Mouse (Mus musculus) G1E (cell line): Measurements from ENCODE around the gene Sis.

Experiments used
- CTCF ChIP-seq: IDR thresholded peaks from 2 replicates; pipeline ENCODE4 v1.5.1; 2012; ENCODE audit warnings: low read depth, low read length, inconsistent platforms, mixed read lengths
- GATA1 ChIP-seq: IDR thresholded peaks from 2 replicates; pipeline ENCODE4 v1.6.1; 2012; ENCODE audit warnings: borderline replicate concordance, low read length, inconsistent platforms, mixed read lengths
- GATA2 ChIP-seq: IDR thresholded peaks from 2 replicates; pipeline ENCODE4 v1.6.1; 2012; ENCODE audit warnings: low read depth, low read length, inconsistent platforms, borderline replicate concordance
- POLR2AphosphoS5 ChIP-seq: IDR thresholded peaks from 2 replicates; pipeline ENCODE4 v1.6.1; 2012; ENCODE audit warnings: low read depth, low read length, inconsistent platforms; ENCODE audit not compliant: insufficient replicate concordance
- TAL1 ChIP-seq: conservative IDR thresholded peaks from 2 replicates; pipeline ENCODE4 v1.6.1; 2012; ENCODE audit warnings: low read depth, low read length, inconsistent platforms, mixed read lengths

DNA sequence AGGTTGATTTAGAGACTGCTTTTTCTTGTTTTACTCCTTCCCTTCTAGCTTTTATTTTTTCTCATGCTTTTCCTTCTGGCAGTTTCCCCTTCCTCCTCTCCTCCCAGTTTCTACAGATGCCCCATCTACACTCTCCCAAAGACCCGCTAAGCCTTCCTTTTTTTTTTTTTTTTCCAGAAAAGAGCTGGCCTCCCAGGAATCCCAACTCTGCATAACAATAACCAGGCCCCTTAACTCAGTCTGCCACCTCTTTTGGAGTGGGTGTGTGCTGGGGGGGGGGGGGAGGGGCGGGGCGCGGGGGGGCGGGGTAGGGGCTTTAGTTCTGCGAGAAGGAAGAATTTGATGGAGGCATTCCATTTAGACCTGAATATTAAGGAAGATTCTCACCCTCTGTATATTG, 38.4 kb upstream of the Sis start:
- TF ChIP-seq CTCF (no peak), GATA1 (no peak), POLR2AphosphoS5 (no peak), TAL1 (no peak), GATA2 (no peak)
